Mouse (Mus musculus) cerebellum, postnatal 10 days (tissue): Measurements from ENCODE around the gene Tbx3.
A peak's percentile ranks its signal among the peaks of the same experiment; 100 is the strongest.

ENCODE experiments used
- DNase-seq, 2 experiments: peaks; one replicate each; pipeline ENCODE4 v3.0.0; 2021; ENCODE audit warnings: mixed read lengths in 2 of 2

The Tbx3 gene

DNA sequence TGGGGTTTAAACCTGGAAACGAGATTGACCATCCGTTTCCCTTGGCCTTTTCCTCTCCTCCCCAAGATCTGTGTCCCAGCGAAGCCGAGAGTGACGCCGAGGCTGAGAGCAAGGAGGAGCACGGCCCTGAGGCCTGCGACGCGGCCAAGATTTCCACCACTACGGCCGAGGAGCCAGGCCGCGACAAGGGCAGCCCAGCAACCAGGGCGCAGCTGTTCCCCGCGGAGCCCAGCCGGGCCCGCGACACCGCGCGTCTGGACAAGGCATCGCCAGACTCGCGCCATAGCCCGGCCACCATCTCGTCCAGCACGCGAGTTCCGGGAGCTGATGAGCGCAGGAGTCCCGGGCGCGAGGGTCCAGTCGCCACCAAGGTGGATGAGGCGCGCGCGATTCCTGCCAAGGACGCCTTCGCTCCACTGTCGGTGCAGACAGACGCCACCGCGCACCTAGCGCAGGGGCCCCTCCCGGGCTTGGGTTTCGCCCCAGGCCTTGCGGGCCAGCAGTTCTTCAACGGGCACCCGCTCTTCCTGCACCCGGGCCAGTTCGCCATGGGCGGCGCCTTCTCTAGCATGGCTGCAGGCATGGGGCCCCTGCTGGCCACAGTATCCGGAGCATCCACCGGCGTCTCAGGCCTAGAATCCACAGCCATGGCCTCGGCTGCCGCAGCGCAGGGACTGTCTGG lies 10.0 kb downstream of the Tbx3 start:
- peak; percentile 36 to 42 for DNase-seq

DNA sequence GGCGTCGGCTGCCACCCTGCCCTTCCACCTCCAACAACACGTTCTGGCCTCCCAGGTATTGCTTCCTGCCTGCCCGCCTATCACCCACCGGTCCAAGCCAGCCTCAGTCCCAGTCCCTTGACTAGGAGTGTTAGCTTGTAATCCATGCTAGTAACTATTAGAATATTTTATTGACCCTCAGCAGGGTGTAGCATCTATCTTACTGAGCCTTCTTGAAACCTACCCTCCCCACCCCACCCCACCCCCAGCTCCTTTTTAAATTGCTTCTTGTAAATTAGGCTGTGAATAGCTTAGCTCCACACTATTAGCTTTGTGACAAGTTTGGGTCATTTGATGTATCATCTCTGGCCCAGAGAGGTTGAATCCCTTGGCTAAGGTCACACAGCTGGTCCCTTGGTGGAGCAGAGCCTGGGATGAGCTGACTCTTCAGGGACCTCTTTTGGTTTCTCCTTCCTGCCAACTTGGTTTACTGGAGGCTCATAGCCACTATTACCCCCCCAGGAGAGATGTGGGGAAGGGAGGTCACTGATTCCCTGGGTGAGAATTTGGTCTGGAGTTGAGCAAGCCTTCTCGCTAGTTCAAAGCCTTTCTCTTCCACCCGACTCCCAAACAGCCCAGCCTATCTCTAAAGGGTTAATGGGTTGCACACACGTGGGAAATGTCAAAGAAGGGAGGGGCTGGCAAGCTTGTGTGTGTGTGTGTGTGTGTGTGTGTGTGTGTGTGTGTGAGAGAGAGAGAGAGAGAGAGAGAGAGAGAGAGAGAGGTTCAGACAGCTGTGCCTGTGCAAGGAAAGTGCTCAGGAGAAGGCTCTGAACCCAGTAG lies 10.8 kb downstream of the Tbx3 start:
- DNase-seq, result no peak

DNA sequence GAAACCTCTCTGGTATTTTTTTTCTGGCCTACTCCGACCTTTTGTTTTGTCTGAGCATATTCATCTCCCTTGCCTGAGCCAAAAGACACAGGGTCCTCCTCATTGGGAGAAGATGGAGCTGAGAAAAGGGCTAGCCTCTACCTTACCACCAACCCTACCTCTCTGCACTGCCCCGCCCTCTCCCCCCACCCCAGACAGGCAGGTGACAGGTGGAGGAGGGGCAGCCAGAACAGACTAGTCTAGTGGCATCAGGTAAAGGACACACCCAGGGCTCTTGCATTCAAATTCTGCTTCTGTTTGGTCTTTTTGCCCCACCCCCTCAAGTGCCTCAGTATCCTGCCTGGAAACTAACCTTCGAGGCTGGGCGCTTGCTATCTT lies 11.4 kb downstream of the Tbx3 start:
- no peak for DNase-seq

DNA sequence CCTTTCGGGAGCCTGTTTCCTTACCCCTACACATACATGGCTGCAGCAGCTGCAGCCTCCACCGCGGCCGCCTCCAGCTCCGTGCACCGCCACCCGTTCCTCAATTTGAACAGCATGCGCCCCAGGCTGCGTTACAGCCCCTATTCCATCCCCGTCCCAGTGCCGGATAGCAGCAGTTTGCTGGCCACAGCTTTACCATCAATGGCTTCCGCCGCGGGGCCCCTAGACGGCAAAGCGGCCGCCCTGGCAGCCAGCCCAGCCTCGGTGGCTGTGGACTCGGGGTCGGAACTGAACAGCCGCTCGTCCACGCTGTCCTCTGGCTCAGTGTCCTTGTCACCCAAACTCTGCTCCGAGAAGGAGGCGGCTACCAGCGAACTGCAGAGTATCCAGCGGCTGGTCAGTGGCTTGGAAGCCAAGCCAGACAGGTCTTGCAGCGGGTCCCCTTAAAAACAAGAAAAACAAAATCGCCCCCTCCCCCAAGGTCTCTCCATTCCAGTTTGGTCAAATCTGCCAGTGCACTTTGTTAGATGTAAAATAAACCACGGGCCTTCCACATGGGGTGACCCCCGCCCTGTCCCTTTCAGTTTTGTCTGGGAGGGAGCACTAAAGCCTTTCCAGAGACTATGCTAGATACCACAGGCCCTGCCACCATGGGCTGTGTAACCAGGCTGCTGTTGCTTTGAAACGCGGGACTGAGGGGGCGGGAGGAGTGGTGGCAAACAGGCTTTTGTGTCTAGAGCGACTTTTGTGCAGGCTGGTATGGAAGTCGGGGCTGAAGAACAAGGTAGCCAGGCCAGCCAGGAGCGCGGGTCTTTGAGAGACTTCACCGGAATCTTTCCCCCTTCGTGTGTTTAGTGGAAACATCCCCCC lies 12.4 kb downstream of the Tbx3 start:
- DNase-seq, result peak; percentile 38 to 45

DNA sequence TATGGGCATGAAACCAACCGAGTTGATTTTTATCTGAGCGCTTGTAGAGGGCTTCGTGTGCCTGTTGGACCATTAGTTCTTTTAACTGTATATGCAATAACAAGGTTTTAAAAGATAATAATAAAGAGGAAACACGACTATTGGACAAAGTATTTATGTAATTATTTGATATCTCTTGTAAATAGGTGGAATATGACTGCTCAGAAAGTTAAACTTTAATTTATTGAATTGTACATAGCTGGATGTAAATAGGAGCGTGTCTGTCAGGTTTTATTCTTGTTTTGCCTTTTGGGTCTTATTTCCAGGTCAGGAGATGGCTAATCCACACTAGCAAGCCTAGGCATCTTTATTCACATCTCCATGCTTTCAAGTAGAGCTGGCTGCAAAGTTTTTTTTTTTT lies 13.4 kb downstream of the Tbx3 start:
- no peak for DNase-seq

DNA sequence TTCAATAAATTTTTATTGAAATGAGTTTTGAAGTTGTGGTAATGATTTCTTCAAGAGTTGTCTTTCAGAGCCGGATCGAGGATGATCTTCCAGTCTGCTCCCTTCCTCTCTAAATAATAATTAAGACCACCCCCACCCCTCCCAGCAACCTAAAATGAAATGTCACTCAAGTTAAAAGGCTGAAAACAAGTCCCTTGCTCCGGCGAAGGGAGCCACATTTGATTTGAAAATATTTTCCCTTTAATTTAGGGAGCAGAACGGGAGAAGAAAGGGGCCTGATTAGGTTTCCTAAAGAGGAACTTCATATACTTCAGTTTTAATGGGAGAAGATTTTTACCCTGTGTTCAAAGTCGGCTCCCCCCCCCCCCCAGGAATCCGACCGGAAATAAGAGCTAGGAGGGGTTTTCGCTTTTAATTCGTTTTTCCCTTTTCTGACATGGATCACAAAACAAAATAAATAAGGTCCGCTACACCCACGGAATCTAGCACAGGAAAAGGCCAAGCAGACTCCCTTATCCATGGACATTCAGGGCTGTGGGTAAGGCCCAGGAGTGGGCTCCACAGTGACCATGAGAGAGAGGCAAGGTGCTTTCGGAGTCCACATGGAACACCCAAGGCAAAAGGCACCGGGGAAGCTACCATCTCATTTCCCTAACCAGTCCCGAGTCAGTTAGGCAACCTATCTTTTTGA lies 14.4 kb downstream of the Tbx3 start:
- peak in 1 of 2 experiments; percentile 71 for DNase-seq

DNA sequence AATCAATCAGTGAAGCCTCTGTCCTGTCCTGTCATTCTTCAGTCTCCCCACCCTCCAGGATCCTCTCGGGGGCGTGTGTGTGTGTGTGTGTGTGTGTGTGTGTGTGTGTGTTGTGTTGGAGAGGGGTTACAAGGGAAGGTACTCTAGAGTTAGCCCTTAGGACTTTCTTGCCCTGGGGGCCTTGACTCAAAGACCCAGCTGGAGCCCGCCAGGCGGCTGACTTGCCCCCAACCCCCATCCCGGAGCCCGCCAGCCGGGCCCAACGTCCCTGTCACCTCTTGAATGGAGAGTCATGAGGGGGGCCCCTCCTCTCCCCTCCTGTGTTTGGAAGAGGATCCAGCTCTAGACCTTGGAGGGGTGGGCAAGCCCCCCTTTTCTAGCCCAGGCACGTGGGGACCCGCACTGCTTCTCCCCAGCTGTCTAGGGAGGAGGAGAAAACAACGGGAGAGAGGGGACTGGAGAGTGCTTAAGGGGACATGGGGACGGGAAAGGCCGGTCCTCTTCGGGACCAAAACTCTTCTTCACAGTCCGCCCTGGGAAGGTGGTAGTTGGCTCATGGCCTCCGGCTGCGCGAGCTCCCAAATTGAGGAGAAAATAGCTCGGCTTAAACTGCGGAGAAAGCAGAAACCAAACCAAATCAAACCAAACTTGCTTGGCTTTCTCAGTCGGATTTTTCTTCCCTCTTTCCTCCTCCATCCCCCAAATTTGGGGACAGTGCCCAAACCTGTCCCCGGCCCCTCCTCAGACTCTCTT lies 15.2 kb downstream of the Tbx3 start:
- DNase-seq, result peak in 1 of 2 experiments; percentile 27

DNA sequence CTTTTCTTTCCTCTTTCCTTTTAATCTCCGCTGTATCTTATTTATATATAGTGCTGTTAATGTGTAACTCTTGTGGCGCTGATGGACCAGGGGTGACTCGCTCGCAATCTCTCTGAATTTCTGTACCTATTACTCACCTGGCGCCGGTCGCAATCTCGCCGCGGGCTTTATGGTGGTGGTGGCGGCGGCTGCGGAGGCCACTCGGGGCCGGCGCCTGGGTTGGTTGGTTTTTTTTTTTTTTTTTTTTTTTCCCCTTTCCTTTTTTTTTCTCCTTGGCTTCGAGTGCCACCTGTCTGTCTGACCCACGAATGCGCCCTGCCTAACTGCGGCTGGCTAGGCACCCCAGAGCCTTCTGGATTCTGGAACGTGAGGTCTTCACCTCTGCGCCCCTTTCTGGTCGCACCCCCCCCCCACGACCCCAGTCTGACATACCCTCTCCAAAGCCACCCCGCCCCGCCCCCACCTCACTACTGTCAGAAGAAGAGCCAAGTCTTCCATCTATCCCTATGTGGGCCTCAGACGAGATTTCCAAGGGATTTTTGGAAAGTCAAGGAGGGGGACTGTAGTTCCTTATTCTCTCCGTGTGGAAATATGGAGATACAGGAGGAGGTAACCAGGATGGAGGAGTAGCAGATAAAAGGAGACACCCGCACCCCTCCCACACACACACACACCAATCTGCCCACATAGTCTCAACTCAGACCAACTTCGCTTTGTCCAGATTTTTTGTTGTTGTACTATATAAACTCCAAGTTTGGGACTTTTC lies 15.9 kb downstream of the Tbx3 start:
- peak; percentile 51 to 56 for DNase-seq

DNA sequence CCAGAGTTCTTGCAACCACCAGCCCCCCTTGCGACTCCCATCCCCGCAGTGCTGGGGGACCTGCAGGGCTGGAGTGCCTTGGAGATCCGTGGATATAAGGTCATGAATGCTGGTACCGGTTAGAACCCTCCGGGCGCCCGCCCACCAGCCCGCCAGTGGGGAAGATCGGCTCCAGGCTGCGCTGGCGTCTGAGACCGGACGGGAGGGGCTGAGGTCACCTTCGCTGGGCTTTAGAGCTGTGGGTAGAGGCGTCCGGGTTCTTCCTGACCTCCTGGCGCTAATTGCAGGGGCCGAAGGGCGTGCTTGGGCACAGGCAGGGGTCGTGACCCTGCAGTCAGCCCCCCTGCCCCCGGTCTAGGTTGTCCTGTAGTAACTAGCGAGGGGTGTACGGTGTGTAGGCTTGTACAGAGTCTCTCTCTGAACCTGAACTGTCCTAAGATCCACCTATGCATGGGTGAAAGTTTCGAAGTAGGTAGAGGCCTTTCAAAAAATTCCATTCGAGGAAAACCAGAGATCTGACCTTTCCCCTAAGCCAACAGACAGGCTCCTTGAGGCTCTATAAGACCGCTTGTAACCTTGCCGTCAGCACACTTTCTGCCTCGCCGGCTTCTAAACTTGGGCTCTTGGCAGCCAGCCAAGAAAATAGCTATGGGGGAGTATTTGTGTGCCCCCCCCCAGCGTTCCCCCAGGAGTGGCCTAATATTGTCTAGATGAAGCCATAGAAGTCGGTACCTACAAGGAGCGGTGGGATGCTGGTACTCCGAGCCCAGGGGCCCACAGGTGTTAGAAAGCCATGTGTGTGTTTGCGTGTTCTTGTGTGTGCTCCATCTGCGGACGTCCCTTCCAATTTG lies 16.8 kb downstream of the Tbx3 start:
- peak in 1 of 2 experiments; percentile 16 for DNase-seq

DNA sequence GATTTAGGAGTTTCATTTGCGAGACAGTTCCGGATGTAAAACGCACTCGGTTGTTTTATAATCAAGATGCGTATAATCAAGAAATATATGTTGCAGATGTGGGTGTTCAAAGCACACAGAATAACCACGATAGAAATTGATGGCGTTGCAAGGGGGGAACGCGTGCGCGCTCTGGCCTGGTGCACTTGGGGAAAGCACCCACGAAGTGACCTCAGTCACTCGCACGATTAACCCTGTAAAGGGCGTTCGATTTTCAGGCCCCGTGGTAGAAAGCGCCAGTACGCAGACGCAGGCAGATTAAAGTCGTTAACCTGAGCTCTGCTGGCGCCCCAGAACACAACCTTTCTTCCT lies 17.4 kb downstream of the Tbx3 start:
- DNase-seq, result no peak

DNA sequence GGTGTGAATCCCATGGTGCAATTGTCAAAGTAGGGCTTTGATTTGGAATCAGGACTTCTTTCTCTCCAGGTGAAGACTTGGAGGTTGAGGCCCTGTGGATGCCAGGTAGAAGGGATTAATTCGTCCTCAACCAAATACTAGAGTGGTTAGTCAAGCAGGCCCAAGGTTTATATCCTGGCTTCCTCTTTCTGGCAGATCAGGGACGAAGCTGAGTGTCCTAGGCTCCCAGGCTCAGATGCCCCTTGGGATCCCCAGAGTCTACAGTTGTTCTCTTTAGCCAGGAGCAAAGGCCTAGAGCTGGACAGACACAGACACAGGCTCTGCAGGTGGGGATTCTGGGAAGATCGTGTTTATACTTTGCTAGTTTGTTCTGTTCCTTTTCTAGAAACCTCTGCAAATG lies 17.8 kb downstream of the Tbx3 start:
- DNase-seq, result no peak

DNA sequence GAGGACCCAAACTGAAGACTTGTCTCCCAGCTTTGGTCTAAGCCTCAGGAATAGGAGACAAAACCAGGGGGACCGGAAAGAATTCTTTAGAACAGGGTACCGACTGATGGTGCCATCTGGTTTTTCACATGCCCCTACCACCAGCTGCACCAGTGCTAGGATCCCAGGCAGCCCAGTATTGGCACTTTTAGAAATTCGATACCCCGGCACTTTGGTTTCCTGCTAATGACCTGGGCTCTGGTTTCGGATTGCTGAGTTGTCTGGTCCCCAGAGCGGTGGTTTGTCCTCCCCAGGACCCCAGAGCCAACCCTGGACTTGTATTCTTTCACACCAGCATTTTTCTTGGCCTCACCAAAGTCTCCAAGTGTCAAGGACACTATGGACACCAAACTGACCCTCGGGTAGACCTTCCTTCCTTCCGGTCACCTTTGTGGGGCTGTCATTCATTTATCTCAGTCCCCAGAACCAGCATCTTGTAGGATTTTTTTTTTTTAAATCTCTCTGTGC lies 18.5 kb downstream of the Tbx3 start:
- no peak for DNase-seq

DNA sequence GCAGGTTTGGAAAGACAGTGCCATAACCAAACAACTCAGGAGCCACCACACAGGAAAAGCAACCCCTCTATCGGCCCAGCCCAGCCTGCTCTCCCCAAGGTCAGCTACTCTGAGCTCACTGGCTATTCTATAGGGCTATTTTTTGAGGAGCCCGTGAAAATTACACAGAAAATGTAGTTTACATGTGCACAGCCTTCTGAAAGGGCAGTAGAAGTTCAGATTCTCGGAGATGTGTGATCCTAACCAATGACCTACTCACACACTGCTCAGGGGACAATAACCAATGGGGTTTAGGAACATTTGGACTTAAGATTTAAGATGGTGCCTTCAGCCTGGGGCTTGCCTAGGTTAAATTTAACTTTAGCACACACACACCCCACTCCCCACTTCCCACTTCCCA lies 19.0 kb downstream of the Tbx3 start:
- no peak for DNase-seq

DNA sequence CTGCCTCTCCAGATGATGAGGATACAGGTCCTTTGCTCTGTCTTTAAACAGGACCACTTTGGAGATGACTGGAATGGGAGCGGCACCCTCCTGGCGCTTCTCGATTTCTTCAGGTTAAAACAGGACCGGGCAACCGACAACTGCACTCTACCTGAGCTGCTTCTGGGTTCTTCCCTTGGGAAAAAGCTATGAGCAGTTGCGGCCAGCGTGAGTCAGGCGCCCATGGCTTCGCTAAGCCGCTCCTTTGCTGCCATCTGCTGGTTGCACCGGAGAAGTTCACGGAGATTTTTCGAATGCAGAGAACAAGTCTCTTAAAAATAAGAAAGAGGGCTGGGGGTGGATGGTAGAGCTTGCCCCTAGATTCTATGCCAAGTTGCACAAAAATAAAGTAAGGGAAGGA lies 20.6 kb downstream of the Tbx3 start:
- peak; percentile 84 to 89 for DNase-seq

DNA sequence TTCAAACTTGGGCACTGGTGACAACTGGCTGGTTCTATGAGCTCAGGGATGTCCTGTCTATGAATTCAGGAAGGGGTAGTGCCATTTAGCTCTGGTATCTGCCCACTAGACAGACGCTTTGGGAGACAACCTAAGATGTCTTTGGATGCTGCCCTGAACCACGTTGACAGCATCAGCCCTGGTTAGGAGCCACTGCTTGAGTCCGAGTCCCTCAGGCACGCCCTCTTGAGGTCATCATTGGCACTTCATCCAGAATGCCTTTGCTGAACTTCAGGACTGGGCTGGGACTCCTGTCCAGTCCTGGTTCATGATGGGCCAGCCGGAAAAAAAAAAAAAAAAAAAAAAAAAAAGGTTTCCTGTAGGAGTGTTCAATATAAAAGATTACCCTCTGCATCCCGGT lies 22.0 kb downstream of the Tbx3 start:
- DNase-seq, result no peak

DNA sequence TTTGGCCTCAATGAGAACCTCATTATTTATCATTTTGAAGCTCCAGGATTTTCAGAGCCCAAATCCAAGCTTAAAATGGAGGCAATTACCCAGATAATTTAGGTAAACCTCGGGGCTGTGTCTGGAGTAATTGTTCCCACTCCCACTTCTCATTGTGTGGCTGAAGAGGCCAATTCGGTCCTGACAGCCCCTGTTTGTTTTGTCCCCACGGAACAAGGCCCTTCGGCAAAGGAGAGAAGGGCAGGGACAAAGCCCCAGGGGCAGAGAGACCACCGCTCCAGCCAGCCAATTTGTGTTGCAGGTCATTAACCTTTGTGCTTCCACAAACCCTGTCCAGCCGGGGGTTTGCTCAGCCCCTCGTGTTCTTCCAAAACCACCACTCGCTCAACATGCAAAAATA lies 24.4 kb downstream of the Tbx3 start:
- no peak for DNase-seq

DNA sequence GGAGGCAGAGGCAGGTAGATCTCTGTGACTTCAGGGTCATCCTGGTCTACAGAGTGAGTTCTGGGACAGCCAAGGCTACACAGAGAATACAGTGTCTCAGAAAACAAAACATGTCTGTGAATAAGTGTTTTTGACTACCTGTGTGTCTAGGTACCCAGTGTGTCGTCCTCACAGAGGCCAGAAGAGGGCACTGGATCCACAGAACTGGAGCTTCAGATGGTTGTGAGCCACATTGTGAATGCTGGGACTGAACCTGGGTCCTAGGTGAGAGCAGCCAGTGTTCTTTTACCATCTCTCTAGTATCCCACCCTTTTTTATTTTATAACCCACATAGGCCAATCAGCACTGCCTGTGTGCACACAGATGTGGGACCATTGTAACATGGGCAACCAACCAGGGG lies 32.6 kb downstream of the Tbx3 start:
- DNase-seq, result no peak

DNA sequence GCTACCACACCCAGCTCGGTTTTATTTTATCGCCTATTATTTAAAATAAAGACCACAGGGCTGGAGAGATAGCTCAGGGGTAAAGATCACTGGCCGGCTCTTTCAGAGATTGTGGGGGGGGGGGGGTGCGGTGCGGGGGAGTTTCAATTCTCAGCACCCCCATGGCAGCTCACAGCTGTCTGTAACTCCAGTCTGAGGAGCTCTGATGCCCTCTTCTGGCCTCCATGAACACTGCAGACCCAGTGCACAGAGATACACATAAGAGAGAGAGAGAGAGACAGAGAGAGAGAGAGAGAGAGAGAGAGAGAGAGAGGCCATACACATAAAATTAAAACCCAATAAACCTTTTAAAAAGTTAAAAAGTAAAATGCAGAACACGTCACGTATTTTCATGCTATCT lies 34.4 kb downstream of the Tbx3 start:
- DNase-seq, result no peak

DNA sequence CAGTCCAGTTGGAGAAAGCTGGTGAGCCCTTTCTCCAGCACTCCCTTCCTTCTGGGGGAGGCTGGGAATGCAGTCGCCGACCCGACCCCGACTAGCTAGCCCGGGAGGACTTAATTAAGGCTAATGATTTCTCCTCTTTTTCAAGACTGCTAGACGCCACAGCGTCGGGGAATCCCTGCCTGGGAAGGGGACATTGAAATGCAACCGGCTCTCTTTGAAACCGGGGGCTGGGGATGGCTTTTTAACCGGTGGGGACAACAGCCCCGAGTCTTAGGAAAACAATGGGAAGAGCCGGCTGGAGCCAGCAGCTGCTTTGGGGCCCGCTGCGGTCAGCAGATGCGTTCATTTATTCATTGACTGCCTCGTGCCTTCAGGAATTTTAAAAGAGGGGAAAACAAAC lies 36.0 kb downstream of the Tbx3 start:
- no peak for DNase-seq
